In genomic region chr6:145605203-145605602, GRCm38 (mm10) we compare ENCODE assay signal across 26 mouse cellular contexts. TPM values are rescaled to one million over a fixed set of nuclear protein-coding genes. Genes with fewer than 3 reads are reported as not detected.
A peak's percentile ranks its signal among the peaks of the same experiment; 100 is the strongest.
DNase-seq lines count a peak whose midpoint lies in the region; ATAC-seq lines count a peak whose summit lies in the region.
"Had no signal": no experiment of that assay in that cellular context is flagged by ENCODE, and none has a peak within 500 bp of the region (broad histone marks: within the 10 kb centered on the region; RNA-seq: fewer than 3 reads in every experiment).

No protein-coding gene starts in this region.

- H3K4me2 ChIP-seq in hindbrain, embryonic 13.5 days, result no peak overlapping the region
- H3K4me2 ChIP-seq in hindbrain, embryonic 12.5 days (replicated peaks), result no peak overlapping the region
- H3K4me2 ChIP-seq in lung, embryonic 16.5 days (ENCODE audit: low read depth, low read length), result no peak overlapping the region
- H3K4me2 ChIP-seq in embryonic facial prominence, embryonic 14.5 days (ENCODE audit: low read depth, low read length), result no peak overlapping the region
- H3K4me2 ChIP-seq in limb, embryonic 12.5 days, result peak overlapping the region; percentile 10; the same call in 1 of the 2 replicates
- H3K4me2 ChIP-seq: embryonic facial prominence, embryonic 15.5 days; heart, embryonic 11.5 days; intestine, embryonic 15.5 days had no signal

- H3K9ac ChIP-seq in hindbrain, embryonic 13.5 days, result no peak overlapping the region
- H3K9ac ChIP-seq in hindbrain, embryonic 12.5 days, result no peak overlapping the region
- H3K9ac ChIP-seq in lung, embryonic 16.5 days (ENCODE audit: low read length), result no peak overlapping the region
- no peak overlapping the region for H3K9ac ChIP-seq in embryonic facial prominence, embryonic 14.5 days (ENCODE audit: low read depth, low read length)
- H3K9ac ChIP-seq in limb, embryonic 12.5 days (replicated peaks), result no peak overlapping the region
- H3K9ac ChIP-seq: embryonic facial prominence, embryonic 15.5 days; intestine, embryonic 15.5 days; liver, embryonic 14.5 days had no signal

- H3K36me3 ChIP-seq in hindbrain, embryonic 13.5 days, result no peaks in the 10 kb centered on the region
- no peaks in the 10 kb centered on the region for H3K36me3 ChIP-seq in hindbrain, embryonic 12.5 days
- no peaks in the 10 kb centered on the region for H3K36me3 ChIP-seq in lung, embryonic 16.5 days (ENCODE audit: control insufficient read depth, insufficient read depth, low read length)
- no peaks in the 10 kb centered on the region for H3K36me3 ChIP-seq in embryonic facial prominence, embryonic 14.5 days (ENCODE audit: control insufficient read depth, insufficient read depth, low read length)
- H3K36me3 ChIP-seq in limb, embryonic 12.5 days, result no peaks in the 10 kb centered on the region
- H3K36me3 ChIP-seq: embryonic facial prominence, embryonic 15.5 days; G1E; intestine, embryonic 15.5 days had no signal

- no peak for DNase-seq in lung, adult 18-20 months
- DNase-seq in embryonic facial prominence, embryonic 14.5 days (ENCODE audit: low spot score), result peak; percentile 40
- DNase-seq in right cerebral cortex, postnatal 10 days (ENCODE audit: low spot score in 2 of 2), result no peak
- DNase-seq in layer of hippocampus, adult 9-10 months (ENCODE audit: low spot score), result no peak
- DNase-seq: adrenal gland, postnatal 14 days; cerebellum, adult 11 months; cerebellum, postnatal 10 days; heart, postnatal 14 days; left cerebral cortex, postnatal 4 days; retina, postnatal 1 day; right cerebral cortex, postnatal 4 days; thymus, postnatal 14 days had no signal

- peaks cover 21% of the 10 kb centered on the region for H3K4me1 ChIP-seq in hindbrain, embryonic 13.5 days (replicated peaks)
- H3K4me1 ChIP-seq in hindbrain, embryonic 12.5 days, result peaks cover 17% of the 10 kb centered on the region
- H3K4me1 ChIP-seq in lung, embryonic 16.5 days (replicated peaks; ENCODE audit: control insufficient read depth, insufficient read depth, low read length), result peaks cover 3% of the 10 kb centered on the region
- peaks cover 4% of the 10 kb centered on the region; the same call in 1 of the 2 replicates for H3K4me1 ChIP-seq in embryonic facial prominence, embryonic 14.5 days (ENCODE audit: control insufficient read depth, insufficient read depth, low read length)
- H3K4me1 ChIP-seq in limb, embryonic 12.5 days (replicated peaks), result peaks cover 57% of the 10 kb centered on the region
- H3K4me1 ChIP-seq: intestine, embryonic 15.5 days had no signal

- peak overlapping the region; percentile 66; the same call in 1 of the 2 replicates for H3K27ac ChIP-seq in hindbrain, embryonic 13.5 days
- no peak overlapping the region for H3K27ac ChIP-seq in hindbrain, embryonic 12.5 days
- H3K27ac ChIP-seq in lung, embryonic 16.5 days (ENCODE audit: low read length), result 0 out of 2 replicates have a peak overlapping the region, but pooled peaks have one; percentile 15
- no peak overlapping the region for H3K27ac ChIP-seq in embryonic facial prominence, embryonic 14.5 days (replicated peaks; ENCODE audit: low read depth, low read length)
- H3K27ac ChIP-seq in limb, embryonic 12.5 days, result peak overlapping the region; percentile 79; the same call in 1 of the 2 replicates
- H3K27ac ChIP-seq: embryonic facial prominence, embryonic 15.5 days; intestine, embryonic 15.5 days; liver, embryonic 14.5 days had no signal

- no peaks in the 10 kb centered on the region for H3K27me3 ChIP-seq in hindbrain, embryonic 13.5 days
- no peaks in the 10 kb centered on the region for H3K27me3 ChIP-seq in hindbrain, embryonic 12.5 days
- H3K27me3 ChIP-seq in lung, embryonic 16.5 days (ENCODE audit: control insufficient read depth, insufficient read depth, low read depth, low read length), result no peaks in the 10 kb centered on the region
- no peaks in the 10 kb centered on the region for H3K27me3 ChIP-seq in embryonic facial prominence, embryonic 14.5 days (replicated peaks; ENCODE audit: control insufficient read depth, insufficient read depth, low read length)
- no peaks in the 10 kb centered on the region for H3K27me3 ChIP-seq in limb, embryonic 12.5 days
- H3K27me3 ChIP-seq: embryonic facial prominence, embryonic 15.5 days; intestine, embryonic 15.5 days had no signal

- H3K4me3 ChIP-seq in hindbrain, embryonic 13.5 days, result no peak overlapping the region
- no peak overlapping the region for H3K4me3 ChIP-seq in hindbrain, embryonic 12.5 days
- H3K4me3 ChIP-seq in lung, embryonic 16.5 days (ENCODE audit: low read length), result no peak overlapping the region
- no peak overlapping the region for H3K4me3 ChIP-seq in embryonic facial prominence, embryonic 14.5 days (ENCODE audit: low read depth, low read length)
- H3K4me3 ChIP-seq in limb, embryonic 12.5 days (replicated peaks), result no peak overlapping the region
- H3K4me3 ChIP-seq: embryonic facial prominence, embryonic 15.5 days; intestine, embryonic 15.5 days; myocyte had no signal

- WGBS in hindbrain, embryonic 13.5 days, result 34% methylated on average over 3 of the region's 3 CpGs
- WGBS in hindbrain, embryonic 12.5 days, result 44% methylated on average over 3 of the region's 3 CpGs
- WGBS in lung, embryonic 16.5 days, result 45% methylated on average over 3 of the region's 3 CpGs
- WGBS in embryonic facial prominence, embryonic 14.5 days, result 17% methylated on average over 3 of the region's 3 CpGs
- WGBS in limb, embryonic 12.5 days, result 8% methylated on average over 3 of the region's 3 CpGs

- no peaks in the 10 kb centered on the region for H3K9me3 ChIP-seq in hindbrain, embryonic 13.5 days
- no peaks in the 10 kb centered on the region for H3K9me3 ChIP-seq in hindbrain, embryonic 12.5 days (replicated peaks)
- H3K9me3 ChIP-seq in lung, embryonic 16.5 days (ENCODE audit: control insufficient read depth, low read length), result no peaks in the 10 kb centered on the region
- no peaks in the 10 kb centered on the region for H3K9me3 ChIP-seq in embryonic facial prominence, embryonic 14.5 days (ENCODE audit: control insufficient read depth, low read length)
- H3K9me3 ChIP-seq in limb, embryonic 12.5 days, result 0 out of 2 replicates have a peak, but pooled peaks cover 3% of the 10 kb centered on the region
- H3K9me3 ChIP-seq: embryonic facial prominence, embryonic 15.5 days; intestine, embryonic 15.5 days had no signal

- ATAC-seq in hindbrain, embryonic 13.5 days (ENCODE audit: low FRiP score), result no peak
- ATAC-seq in hindbrain, embryonic 12.5 days (ENCODE audit: low FRiP score), result no peak
- no peak for ATAC-seq in lung, embryonic 16.5 days (ENCODE audit: low read depth)
- ATAC-seq in embryonic facial prominence, embryonic 14.5 days (ENCODE audit: low read depth), result no peak
- peak; percentile 72 for ATAC-seq in limb, embryonic 12.5 days (ENCODE audit: insufficient number of reproducible peaks, insufficient read depth, low FRiP score, low TSS enrichment, low read depth)
- ATAC-seq: forebrain, embryonic 16.5 days; intestine, embryonic 15.5 days had no signal

RNA-seq across cellular contexts. Expression of gene Lmntd1, which starts 8.9 kb away (rescaled TPM):
- 0.75 and 1.00 TPM in 2 replicates for polyA plus RNA-seq in hindbrain, embryonic 13.5 days (2015; fragmentation: Nextera tagmentation; extraction: Ambion mirVana)
- polyA plus RNA-seq in hindbrain, embryonic 12.5 days (2016; fragmentation: Nextera tagmentation; extraction: Ambion mirVana), result 0.39 and 0.58 TPM in 2 replicates
- polyA plus RNA-seq in lung, embryonic 16.5 days (2015; fragmentation: Nextera tagmentation; extraction: Ambion mirVana), result 0.83 and 1.3 TPM in 2 replicates
- 1.3 TPM in 2 replicates for polyA plus RNA-seq in embryonic facial prominence, embryonic 14.5 days (2014; fragmentation: Nextera tagmentation; extraction: Ambion mirVana)
- polyA plus RNA-seq in limb, embryonic 12.5 days (2016; fragmentation: Nextera tagmentation; extraction: Ambion mirVana), result 0.17 and 0.18 TPM in 2 replicates
- polyA plus RNA-seq: G1E, myocyte had no signal

RNA-seq across cellular contexts. Expression of gene Tuba3b, which starts 10.4 kb away (rescaled TPM):
- polyA plus RNA-seq in hindbrain, embryonic 13.5 days (2015; fragmentation: Nextera tagmentation; extraction: Ambion mirVana), result not detected in 2 replicates
- polyA plus RNA-seq in hindbrain, embryonic 12.5 days (2016; fragmentation: Nextera tagmentation; extraction: Ambion mirVana), result not detected in 2 replicates
- polyA plus RNA-seq in lung, embryonic 16.5 days (2015; fragmentation: Nextera tagmentation; extraction: Ambion mirVana), result not detected in 2 replicates
- polyA plus RNA-seq in embryonic facial prominence, embryonic 14.5 days (2014; fragmentation: Nextera tagmentation; extraction: Ambion mirVana), result not detected in 2 replicates
- polyA plus RNA-seq in limb, embryonic 12.5 days (2016; fragmentation: Nextera tagmentation; extraction: Ambion mirVana), result not detected in 2 replicates
- polyA plus RNA-seq: brain, embryonic 14.5 days; embryonic facial prominence, embryonic 15.5 days; forebrain, embryonic 16.5 days; G1E; heart, embryonic 11.5 days; intestine, embryonic 15.5 days; kidney, embryonic 14.5 days; large intestine, adult 2 months; liver, embryonic 14.5 days; myocyte had no signal

Comparison
In these comparisons a context has a peak if more than half of its experiments do, and no peak if none do; other contexts are left out.
1. H3K27ac ChIP-seq: peak in hindbrain, embryonic 13.5 days (single experiment), lung, embryonic 16.5 days (single experiment) and limb, embryonic 12.5 days (single experiment); none in hindbrain, embryonic 12.5 days (single experiment) and embryonic facial prominence, embryonic 14.5 days (single experiment).